Mouse (Mus musculus) layer of hippocampus, adult 6 months (tissue): ENCODE data around the gene Stom. TPM values are rescaled to one million over a fixed set of nuclear protein-coding genes. Genes with fewer than 3 reads are reported as not detected.

Experiments
- long read RNA-seq, 2 experiments: library from polyadenylated mRNA; unstranded; transcript quantifications; one replicate each; pipeline ENCODE4 v2.0.0; 2019 to 2020
- polyA plus RNA-seq: library from polyadenylated mRNA; unstranded; fragments of <200 nt; fragmentation: Nextera tagmentation; gene quantifications from 2 replicates; pipeline ENCODE4 v1.2.3, GENCODE M21; 2021

Stom gene
- 4.8 and 7.1 TPM in 2 replicates for polyA plus RNA-seq
- long read RNA-seq, experiment 1, transcript Stom-201 (7 exons, 2,787 nt) = major isoform, 8 of 12 reads
- long read RNA-seq, experiment 1, partial matches to known transcripts = 0 of 12 reads
- long read RNA-seq, experiment 1, other reads (novel, unspliced or antisense) = 4 of 12 reads
- long read RNA-seq, experiment 2, transcript Stom-201 (7 exons, 2,787 nt) = major isoform, 67 of 69 reads
- long read RNA-seq, experiment 2, partial matches to known transcripts = 1 of 69 reads
- long read RNA-seq, experiment 2, other reads (novel, unspliced or antisense) = 1 of 69 reads

GRCm38 (mm10) chr2:35336388-35337280 lies at the start of gene Stom:
Stom (minus strand) TSS chr2:35336976.

GRCm38 (mm10) chr2:35367629-35368028 lies 30.9 kb upstream of the Stom start, which contains the start of gene 4930568D16Rik:
4930568D16Rik (minus strand) TSS chr2:35367729.

Other genes with a start within 250 kb of the Stom start
- 0.19 TPM in 1 of 2 replicates, not detected in the other for gene AI182371, start 235.4 kb downstream of the Stom start, polyA plus RNA-seq
- 1.1 TPM in 2 replicates for gene Cntrl, start 227.5 kb downstream of the Stom start, polyA plus RNA-seq
- 425 and 487 TPM in 2 replicates for gene Rab14, start 135.9 kb downstream of the Stom start, polyA plus RNA-seq
- 88.5 and 93.5 TPM in 2 replicates for gene Gsn, start 80.6 kb downstream of the Stom start, polyA plus RNA-seq
- not detected in 2 replicates for gene 4930568D16Rik, start 30.8 kb upstream of the Stom start, polyA plus RNA-seq
- not detected in 2 replicates for gene 4930402F06Rik, start 60.2 kb upstream of the Stom start, polyA plus RNA-seq
- gene Ggta1, start 126.3 kb upstream of the Stom start, polyA plus RNA-seq = 1.6 and 2.4 TPM in 2 replicates
- gene Dab2ip, start 221.3 kb upstream of the Stom start, polyA plus RNA-seq = 10.0 and 10.3 TPM in 2 replicates